Mouse (Mus musculus) erythroblast, embryonic 14.5 days (primary cell): ENCODE measurements around the gene Agrn.

ENCODE experiments used
- GATA1 ChIP-seq: IDR thresholded peaks from 2 replicates; pipeline ENCODE4 v1.6.1; 2012; ENCODE audit warnings: low read length, inconsistent platforms, mixed read lengths
- TAL1 ChIP-seq: IDR thresholded peaks from 3 replicates; pipeline ENCODE4 v1.6.1; 2012; ENCODE audit warnings: low read length, inconsistent platforms, mixed read lengths

GRCm38 (mm10) chr4:156193906-156194305 is 3.4 kb downstream of the Agrn start:
- TF ChIP-seq TAL1 (no peak), GATA1 (no peak)
